Mouse (Mus musculus) adrenal gland, postnatal 4 days (tissue): ENCODE measurements around the gene Bhlhe23. TPM values are rescaled to one million over a fixed set of nuclear protein-coding genes. Genes with fewer than 3 reads are reported as not detected.

Source experiments
- DNase-seq, 2 experiments: peaks; one replicate each; pipeline ENCODE4 v3.0.0; 2021 to 2022; ENCODE audit warnings: low spot score in 2 of 2, mixed read lengths in 2 of 2
- total RNA-seq, 2 experiments: library from RNA; stranded (reverse); gene quantifications; 2 replicates each; pipeline ENCODE4 v1.2.3; 2021

Bhlhe23 gene
- total RNA-seq, 2 experiments from 2014 or later = not detected

- no peak for DNase-seq
Observed at GRCm38 (mm10) chr2:180725856-180726629, 50.7 kb downstream of the Bhlhe23 start.

GRCm38 (mm10) chr2:180725414-180725778 is 51.3 kb downstream of the Bhlhe23 start:
- no peak for DNase-seq

- DNase-seq = peak in 1 of 2 experiments; percentile 50
Observed at GRCm38 (mm10) chr2:180724585-180725413, 51.9 kb downstream of the Bhlhe23 start, which contains the start of gene Slc17a9. Gene Slc17a9 (plus strand): TSS chr2:180725263.

Other genes starting within 250 kb of the Bhlhe23 start
- gene Mrgbp, start 195.6 kb downstream of the Bhlhe23 start, total RNA-seq = 10 to 100 TPM; 28.2 to 29.3 TPM
- gene Ogfr, start 187.7 kb downstream of the Bhlhe23 start, total RNA-seq = 10 to 100 TPM; 61.4 to 66.1 TPM
- 1 to 10 TPM; 2.3 to 3.1 TPM for gene Col9a3, start 179.1 kb downstream of the Bhlhe23 start, total RNA-seq
- under 1 TPM; 0.34 to 0.90 TPM for gene Tcfl5, start 134.2 kb downstream of the Bhlhe23 start, total RNA-seq
- 10 to 100 TPM; 60.8 to 63.3 TPM for gene Dido1, start 66.9 kb downstream of the Bhlhe23 start, total RNA-seq
- gene Gid8, start 66.8 kb downstream of the Bhlhe23 start, total RNA-seq = 10 to 100 TPM; 72.6 to 78.2 TPM
- 1 to 10 TPM; 2.9 to 3.2 TPM for gene Slc17a9, start 51.6 kb downstream of the Bhlhe23 start, total RNA-seq
- gene Ythdf1, start 144.0 kb upstream of the Bhlhe23 start, total RNA-seq = 10 to 100 TPM; 58.7 to 64.4 TPM
- not detected for gene Birc7, start 152.1 kb upstream of the Bhlhe23 start, total RNA-seq
- 10 to 100 TPM in 1 of 2 experiments, 1 to 10 TPM in 1; 8.8 to 12.6 TPM for gene Nkain4, start 177.8 kb upstream of the Bhlhe23 start, total RNA-seq
- gene Arfgap1, start 190.3 kb upstream of the Bhlhe23 start, total RNA-seq = 10 to 100 TPM; 87.0 to 93.3 TPM
- 1 to 10 TPM; 5.6 to 6.3 TPM for gene Col20a1, start 209.6 kb upstream of the Bhlhe23 start, total RNA-seq